Mouse (Mus musculus) spleen, adult 2 months (tissue): ENCODE measurements around the gene Tbc1d10a.

Experiments used
- CTCF ChIP-seq: fragments of 200-500 bp; IDR thresholded peaks from 2 replicates; pipeline ENCODE4 v1.5.1; 2011; ENCODE audit warnings: mild to moderate bottlenecking, inconsistent platforms; ENCODE audit not compliant: insufficient read depth, insufficient read length, insufficient replicate concordance; ENCODE audit errors: extremely low read depth
- POLR2A ChIP-seq: fragments of 200-500 bp; IDR thresholded peaks from 2 replicates; pipeline ENCODE4 v1.6.1; 2011; ENCODE audit warnings: low read depth, low read length, inconsistent platforms

DNA sequence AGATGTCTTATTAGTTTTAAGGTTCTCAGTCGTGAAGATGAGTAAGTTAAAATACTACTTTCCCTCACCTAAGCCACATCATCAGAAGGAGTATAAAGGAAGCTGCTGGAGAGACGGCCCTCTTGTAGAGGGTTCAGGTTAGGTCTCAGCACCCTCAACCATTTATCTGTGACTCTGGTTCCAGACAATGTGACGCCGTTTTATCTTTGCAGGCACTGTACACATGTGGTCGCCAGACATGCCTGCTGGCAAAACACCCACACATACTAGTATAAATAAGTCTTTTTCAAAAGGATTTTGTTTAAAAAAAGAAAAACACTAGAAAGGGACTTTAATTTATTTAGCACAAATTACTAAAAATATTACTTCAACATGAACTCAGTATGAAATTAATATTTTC lies 30.9 kb upstream of the Tbc1d10a start:
- no peak for TF ChIP-seq CTCF
- TF ChIP-seq POLR2A, result no peak
